Mouse (Mus musculus) hindbrain, postnatal 0 days (tissue): Measurements from ENCODE around the gene Map3k19. TPM values are rescaled to one million over a fixed set of nuclear protein-coding genes. Genes with fewer than 3 reads are reported as not detected.

Experiments
- ATAC-seq: fragments of 200-750 bp; cut with Nextera tagmentation; 2 replicates; pipeline ENCODE4 v1.8.0; 2017; ENCODE audit warnings: mild to moderate bottlenecking, moderate TSS enrichment, moderate library complexity
- DNase-seq: peaks from one replicate; pipeline ENCODE4 v3.0.0-alpha.2; 2015; ENCODE audit warnings: low spot score
- H3K27ac ChIP-seq: fragments of 300-500 bp; sonication (generic); 2 replicates; pipeline ENCODE4 v1.5.1; 2014; ENCODE audit warnings: mild to moderate bottlenecking
- H3K27me3 ChIP-seq: fragments of 300-500 bp; sonication (generic); 2 replicates; pipeline ENCODE4 v1.6.1; 2014; ENCODE audit warnings: low read length, mixed read lengths; ENCODE audit not compliant: insufficient read depth
- H3K36me3 ChIP-seq: fragments of 300-500 bp; sonication (generic); 2 replicates; pipeline ENCODE4 v1.6.1; 2014; ENCODE audit warnings: low read length, mixed read lengths; ENCODE audit not compliant: insufficient read depth
- H3K4me1 ChIP-seq: fragments of 300-500 bp; sonication (generic); 2 replicates; pipeline ENCODE4 v1.6.1; 2014; ENCODE audit warnings: antibody characterized with exemption, low read length, mixed read lengths; ENCODE audit not compliant: insufficient read depth
- H3K4me2 ChIP-seq: fragments of 300-500 bp; sonication (generic); 2 replicates; pipeline ENCODE4 v1.6.1; 2014; ENCODE audit warnings: low read depth, mild to moderate bottlenecking, low read length, moderate library complexity, mixed read lengths
- H3K4me3 ChIP-seq: fragments of 300-500 bp; sonication (generic); 2 replicates; pipeline ENCODE4 v1.5.1; 2014; ENCODE audit warnings: low read length
- H3K9ac ChIP-seq: fragments of 300-500 bp; sonication (generic); replicated peaks from 2 replicates; pipeline ENCODE4 v1.6.1; 2014; ENCODE audit warnings: mild to moderate bottlenecking, low read length, moderate library complexity, mixed read lengths
- H3K9me3 ChIP-seq: fragments of 300-500 bp; sonication (generic); 2 replicates; pipeline ENCODE4 v1.6.1; 2016; ENCODE audit warnings: low read length, mixed read lengths
- CTCF ChIP-seq: IDR thresholded peaks from 2 replicates; pipeline ENCODE4 v1.5.1; 2016; ENCODE audit warnings: antibody characterized with exemption, control low read depth, low read depth
- WGBS: fragments of 180-500 bp; shearing (Covaris S2); extraction: QIAGEN DNeasy Blood & Tissue Kit; methylation state at CpG from one replicate; pipeline ENCODE4 v1.1.7; 2014; 5-methylcytosine and 5-hydroxymethylcytosine counted together
- polyA plus RNA-seq: library from polyadenylated mRNA; unstranded; fragments of >200 nt; fragmentation: Nextera tagmentation; extraction: Ambion mirVana; gene quantifications from 2 replicates; pipeline ENCODE4 v1.2.1, GENCODE M21; 2015
- total RNA-seq: library from RNA; depleted of rRNA; stranded (reverse); fragments of >200 nt; gene quantifications from 2 replicates; pipeline ENCODE4 v1.2.3, GENCODE M21; 2014

Map3k19 gene
- total and polyA plus RNA-seq, 2 experiments from 2014 or later = 0.94 to 3.6 TPM

GRCm38 (mm10) chr1:127783862-127784261, 71.0 kb downstream of the Map3k19 start:
- TF ChIP-seq CTCF = no peak
- H3K4me1 ChIP-seq = no peaks in the 10 kb centered on the region
- H3K9ac ChIP-seq = no peak overlapping the region
- H3K4me2 ChIP-seq = no peak overlapping the region
- no peaks in the 10 kb centered on the region for H3K9me3 ChIP-seq
- no peaks in the 10 kb centered on the region for H3K27me3 ChIP-seq
- H3K36me3 ChIP-seq = no peaks in the 10 kb centered on the region
- H3K27ac ChIP-seq = no peak overlapping the region
- H3K4me3 ChIP-seq = no peak overlapping the region
- ATAC-seq = no peak
- no peak for DNase-seq

GRCm38 (mm10) chr1:127780849-127781248, 74.0 kb downstream of the Map3k19 start:
- DNase-seq (no peak), ATAC-seq (no peak)
- H3K27me3 ChIP-seq = no peaks in the 10 kb centered on the region
- WGBS = 64% methylated on average over 2 of the region's 2 CpGs
- H3K4me2 ChIP-seq = no peak overlapping the region
- peaks cover 9% of the 10 kb centered on the region for H3K4me1 ChIP-seq
- H3K9ac ChIP-seq = no peak overlapping the region
- H3K4me3 ChIP-seq = no peak overlapping the region
- TF ChIP-seq CTCF = no peak
- no peaks in the 10 kb centered on the region for H3K36me3 ChIP-seq
- H3K9me3 ChIP-seq = no peaks in the 10 kb centered on the region
- no peak overlapping the region for H3K27ac ChIP-seq

GRCm38 (mm10) chr1:127780142-127780541, 74.7 kb downstream of the Map3k19 start:
- 32% methylated on average over 3 of the region's 3 CpGs for WGBS
- ATAC-seq = no peak
- TF ChIP-seq CTCF = no peak

GRCm38 (mm10) chr1:127778611-127779010, 76.2 kb downstream of the Map3k19 start:
- H3K36me3 ChIP-seq = no peaks in the 10 kb centered on the region
- no peak for DNase-seq
- H3K4me1 ChIP-seq = peaks cover 9% of the 10 kb centered on the region
- H3K27me3 ChIP-seq = no peaks in the 10 kb centered on the region
- no peak overlapping the region for H3K4me3 ChIP-seq
- 96% methylated on average over 3 of the region's 3 CpGs for WGBS
- no peak overlapping the region for H3K4me2 ChIP-seq
- no peak for TF ChIP-seq CTCF
- no peak overlapping the region for H3K27ac ChIP-seq
- H3K9ac ChIP-seq = no peak overlapping the region
- no peaks in the 10 kb centered on the region for H3K9me3 ChIP-seq
- no peak for ATAC-seq

More at GRCm38 (mm10) chr1:127780142-127780541, 74.7 kb downstream of the Map3k19 start:
- Histone ChIP-seq H3K9me3 (no peaks in the 10 kb centered on the region), H3K4me3 (no peak overlapping the region), H3K4me2 (no peak overlapping the region), H3K27ac (no peak overlapping the region), H3K4me1 (peaks cover 9% of the 10 kb centered on the region), H3K36me3 (no peaks in the 10 kb centered on the region), H3K27me3 (no peaks in the 10 kb centered on the region), H3K9ac (no peak overlapping the region)
- no peak for DNase-seq

GRCm38 (mm10) chr1:127776246-127776645, 78.6 kb downstream of the Map3k19 start:
- Histone ChIP-seq H3K36me3 (no peaks in the 10 kb centered on the region), H3K9me3 (no peaks in the 10 kb centered on the region), H3K27ac (no peak overlapping the region), H3K4me3 (no peak overlapping the region), H3K4me2 (peak overlapping the region; percentile 75), H3K27me3 (no peaks in the 10 kb centered on the region), H3K4me1 (peaks cover 9% of the 10 kb centered on the region), H3K9ac (no peak overlapping the region)
- 64% methylated on average over 6 of the region's 6 CpGs for WGBS
- ATAC-seq = no peak
- DNase-seq = no peak
- no peak for TF ChIP-seq CTCF

GRCm38 (mm10) chr1:127775206-127775720, 79.6 kb downstream of the Map3k19 start:
- no peak for ATAC-seq
- Histone ChIP-seq H3K36me3 (no peaks in the 10 kb centered on the region), H3K4me1 (peaks cover 9% of the 10 kb centered on the region), H3K27ac (no peak overlapping the region), H3K4me3 (peak overlapping the region; percentile 89), H3K9me3 (no peaks in the 10 kb centered on the region), H3K4me2 (peak overlapping the region; percentile 75), H3K9ac (peak overlapping the region; percentile 87), H3K27me3 (no peaks in the 10 kb centered on the region)
- TF ChIP-seq CTCF = no peak
- no peak for DNase-seq
- WGBS = 11% methylated on average over 10 of the region's 10 CpGs

- WGBS = under 1% methylated on average over 31 of the region's 31 CpGs
- peak; percentile 48 for DNase-seq
- TF ChIP-seq CTCF = no peak
These were observed 80.3 kb downstream of the Map3k19 start for GRCm38 (mm10) chr1:127774501-127774880.

More at GRCm38 (mm10) chr1:127774501-127774880, 80.3 kb downstream of the Map3k19 start:
- Histone ChIP-seq H3K27ac (peak overlapping the region; percentile 93), H3K9me3 (no peaks in the 10 kb centered on the region), H3K27me3 (no peaks in the 10 kb centered on the region), H3K4me2 (peak overlapping the region; percentile 75), H3K4me1 (peaks cover 9% of the 10 kb centered on the region), H3K9ac (peak overlapping the region; percentile 87), H3K36me3 (no peaks in the 10 kb centered on the region), H3K4me3 (peak overlapping the region; percentile 89)
- peak; percentile 33 for ATAC-seq
